Mouse (Mus musculus) common myeloid progenitor, adult 5-6 weeks (primary cell): Measurements from ENCODE around the gene Bscl2. TPM values are rescaled to one million over a fixed set of nuclear protein-coding genes. Genes with fewer than 3 reads are reported as not detected.
"Not testable (repeated sequence)": the region's sequence is repeated elsewhere in the genome, so short reads cannot be mapped to it uniquely, and the experiment has no call there.

Source experiments
- ATAC-seq: replicated peaks from 2 replicates; pipeline ENCODE4 v1.8.0; 2016; ENCODE audit warnings: low read depth, mild to moderate bottlenecking, moderate TSS enrichment, inconsistent platforms; ENCODE audit not compliant: poor library complexity, severe bottlenecking
- total RNA-seq: library from RNA; stranded (forward); fragments of 200-1000, 187-1606 nt; gene quantifications from 2 replicates; pipeline ENCODE4 v1.2.3, GENCODE M21; 2017

The Bscl2 gene
- total RNA-seq, 1 experiment from 2014 or later, result 34.5 TPM

DNA sequence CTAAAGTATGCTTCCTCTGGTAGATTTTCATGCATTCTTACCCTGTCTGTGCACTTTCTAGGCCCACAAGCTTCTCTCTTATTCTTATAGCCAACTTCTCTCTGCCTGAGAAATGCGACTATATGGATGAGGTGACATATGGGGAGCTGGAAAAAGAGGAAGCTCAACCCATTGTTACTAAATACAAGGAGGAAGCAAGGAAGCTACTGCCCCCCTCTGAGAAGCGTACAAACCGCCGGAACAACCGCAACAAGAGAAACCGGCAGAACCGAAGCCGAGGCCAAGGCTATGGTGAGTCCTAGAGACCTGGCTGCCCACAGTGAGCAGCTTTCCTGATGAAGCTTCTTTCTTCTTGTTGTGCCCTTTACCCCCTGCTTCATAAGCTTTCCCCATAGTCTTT lies 7.6 kb upstream of the Bscl2 start, which contains the start of gene AC129217.1:
Gene AC129217.1, plus strand, starts transcription at position 114 of the 400 bp plus-strand sequence.
- ATAC-seq, result peak; percentile 91

DNA sequence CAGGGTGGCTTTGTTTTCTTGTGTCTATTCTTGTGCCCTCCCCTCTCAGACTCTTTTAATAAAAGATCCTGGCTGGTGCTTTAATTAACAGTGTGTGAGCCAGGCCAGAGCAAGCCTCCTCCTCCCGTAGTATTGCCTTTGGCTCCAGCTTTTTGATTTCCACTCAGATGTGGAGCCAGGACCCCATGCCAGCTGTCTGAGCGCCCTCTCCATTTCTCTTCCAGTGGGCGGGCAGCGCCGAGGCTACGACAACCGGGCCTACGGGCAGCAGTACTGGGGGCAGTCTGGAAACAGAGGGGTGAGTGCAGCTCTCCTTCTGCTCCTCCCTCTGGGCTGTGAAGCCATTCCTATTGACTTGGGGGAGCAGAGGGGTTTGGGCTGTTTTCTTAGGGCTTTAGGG lies 6.6 kb upstream of the Bscl2 start:
- ATAC-seq, result no peak

DNA sequence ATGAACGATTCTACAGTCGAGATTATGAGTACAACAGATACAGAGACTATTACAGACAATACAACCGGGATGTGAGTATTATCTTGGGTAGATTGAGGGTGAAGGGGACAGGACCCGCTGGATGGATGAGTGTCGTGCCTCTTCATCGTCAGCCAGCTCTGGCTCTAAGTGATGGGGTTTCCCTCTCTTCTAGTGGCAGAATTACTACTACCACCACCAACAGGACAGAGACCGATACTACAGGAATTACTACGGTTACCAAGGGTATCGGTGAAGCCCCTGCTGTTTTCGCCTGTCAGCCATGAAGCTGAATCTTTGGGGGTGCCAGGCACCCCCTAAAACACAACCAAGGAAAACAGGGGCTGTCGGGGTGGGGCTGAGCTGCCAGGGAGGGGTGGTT lies 6.0 kb upstream of the Bscl2 start:
- no peak for ATAC-seq

DNA sequence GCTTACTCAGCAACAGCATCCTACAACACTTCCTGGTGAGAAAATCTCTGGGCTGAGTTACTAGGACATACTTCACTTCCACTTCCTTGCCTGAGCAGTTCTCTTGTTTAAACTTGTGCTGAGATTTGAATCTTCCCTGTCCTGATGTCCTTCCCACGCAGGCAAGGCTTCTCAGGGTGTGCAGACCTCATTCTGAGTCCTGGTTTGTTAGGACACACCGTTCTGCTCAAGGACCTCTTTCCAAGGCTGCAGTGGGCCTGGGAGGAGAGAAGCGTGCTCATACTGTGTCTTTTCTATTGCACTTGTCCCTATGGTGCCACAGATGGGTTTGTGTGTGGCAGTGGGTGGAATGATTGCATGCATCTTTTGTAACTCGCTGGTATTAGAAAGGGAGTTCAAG lies 4.3 kb upstream of the Bscl2 start:
- ATAC-seq, result no peak

DNA sequence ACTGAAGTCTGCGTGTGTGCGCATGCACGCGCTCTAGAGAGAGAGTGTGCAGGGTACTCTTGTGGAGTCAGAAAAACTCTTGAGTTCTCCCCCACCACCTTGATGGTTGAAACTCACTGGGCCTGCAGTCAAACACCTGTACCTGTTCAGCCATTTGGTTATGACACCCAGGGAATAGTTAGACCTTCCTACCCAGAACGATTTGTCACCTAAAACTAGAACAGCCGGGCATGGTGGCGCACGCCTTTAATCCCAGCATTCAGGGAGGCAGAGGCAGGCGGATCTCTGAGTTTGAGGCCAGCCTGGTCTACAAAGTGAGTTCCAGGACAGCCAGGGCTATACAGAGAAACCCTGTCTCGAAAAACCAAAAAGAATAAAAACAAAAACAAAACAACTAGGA lies 940 bp upstream of the Bscl2 start:
- ATAC-seq, result not testable (repeated sequence)

DNA sequence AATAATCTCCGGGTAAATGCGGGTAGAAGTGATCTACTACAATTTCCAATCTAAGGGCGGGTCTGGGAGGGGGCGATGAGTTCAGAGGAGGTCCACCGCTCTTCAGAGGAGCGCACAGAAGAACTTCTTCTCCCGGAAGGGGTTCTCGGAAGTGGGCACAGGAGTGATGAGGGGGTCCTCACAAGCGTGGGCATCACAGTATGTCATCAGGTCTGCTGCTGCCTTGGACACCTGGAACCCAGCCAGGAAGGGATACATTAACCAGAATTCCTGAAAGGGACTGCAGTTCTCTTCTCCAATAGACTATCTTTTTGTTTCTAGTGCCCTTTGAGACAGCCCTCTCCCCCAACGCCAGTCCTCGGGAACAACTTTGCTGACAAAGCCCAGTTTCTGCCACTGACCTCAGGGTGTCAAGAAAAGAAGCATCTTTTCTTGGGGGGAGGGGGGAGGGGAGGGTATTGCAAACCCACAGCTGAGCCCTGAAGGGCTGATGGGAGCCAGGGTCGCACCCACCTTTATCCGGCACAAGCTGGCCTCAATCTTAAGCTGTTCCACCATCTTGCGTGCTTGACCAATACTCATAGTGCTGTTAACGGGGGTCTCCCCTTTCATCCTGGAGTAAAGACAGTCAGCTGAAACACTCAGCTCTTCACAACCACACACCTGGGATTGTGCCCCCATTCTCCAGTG lies 919 bp downstream of the Bscl2 start:
- ATAC-seq, result no peak

DNA sequence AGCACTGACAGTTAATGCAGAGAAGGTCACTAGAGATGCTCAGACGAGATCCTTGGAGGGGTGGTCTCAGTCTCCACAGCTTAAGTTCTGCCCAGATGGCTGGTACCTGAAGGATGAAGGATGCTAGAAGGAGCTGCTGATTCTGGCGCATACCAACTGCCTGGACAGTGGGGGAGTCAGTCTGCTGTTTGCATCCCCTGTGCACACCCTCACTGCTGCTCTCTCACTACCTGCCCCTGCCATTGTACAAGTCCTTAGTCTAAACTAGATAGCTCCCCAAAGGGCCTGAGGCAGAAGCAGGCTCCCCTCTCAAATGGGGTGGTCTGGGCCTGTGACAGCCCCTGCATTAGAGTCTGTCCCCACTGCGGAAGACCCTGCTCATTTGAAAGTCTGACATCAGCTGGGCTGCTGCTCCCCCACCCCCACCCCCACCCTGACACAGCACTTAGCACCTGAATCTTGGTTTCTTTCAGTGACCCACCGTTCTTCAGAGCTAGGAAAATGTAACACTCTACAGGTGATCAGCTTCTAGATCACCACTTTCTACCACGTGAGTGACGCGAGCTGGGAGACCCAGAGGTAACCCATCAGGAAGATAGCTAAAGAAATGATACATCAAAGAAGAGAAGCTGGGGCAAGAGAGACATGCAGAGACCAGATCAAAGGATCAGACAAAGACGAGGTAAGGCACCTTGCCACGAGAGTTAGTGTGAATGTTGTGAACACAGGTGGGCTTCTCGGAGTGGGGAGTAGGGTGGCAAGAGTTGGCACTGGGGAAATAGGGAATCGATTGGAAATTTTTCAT lies 2.0 kb downstream of the Bscl2 start, which contains the start of gene Gng3:
Gene Gng3, minus strand, starts transcription at position 92 of the 805 bp plus-strand sequence.
- ATAC-seq, result no peak

DNA sequence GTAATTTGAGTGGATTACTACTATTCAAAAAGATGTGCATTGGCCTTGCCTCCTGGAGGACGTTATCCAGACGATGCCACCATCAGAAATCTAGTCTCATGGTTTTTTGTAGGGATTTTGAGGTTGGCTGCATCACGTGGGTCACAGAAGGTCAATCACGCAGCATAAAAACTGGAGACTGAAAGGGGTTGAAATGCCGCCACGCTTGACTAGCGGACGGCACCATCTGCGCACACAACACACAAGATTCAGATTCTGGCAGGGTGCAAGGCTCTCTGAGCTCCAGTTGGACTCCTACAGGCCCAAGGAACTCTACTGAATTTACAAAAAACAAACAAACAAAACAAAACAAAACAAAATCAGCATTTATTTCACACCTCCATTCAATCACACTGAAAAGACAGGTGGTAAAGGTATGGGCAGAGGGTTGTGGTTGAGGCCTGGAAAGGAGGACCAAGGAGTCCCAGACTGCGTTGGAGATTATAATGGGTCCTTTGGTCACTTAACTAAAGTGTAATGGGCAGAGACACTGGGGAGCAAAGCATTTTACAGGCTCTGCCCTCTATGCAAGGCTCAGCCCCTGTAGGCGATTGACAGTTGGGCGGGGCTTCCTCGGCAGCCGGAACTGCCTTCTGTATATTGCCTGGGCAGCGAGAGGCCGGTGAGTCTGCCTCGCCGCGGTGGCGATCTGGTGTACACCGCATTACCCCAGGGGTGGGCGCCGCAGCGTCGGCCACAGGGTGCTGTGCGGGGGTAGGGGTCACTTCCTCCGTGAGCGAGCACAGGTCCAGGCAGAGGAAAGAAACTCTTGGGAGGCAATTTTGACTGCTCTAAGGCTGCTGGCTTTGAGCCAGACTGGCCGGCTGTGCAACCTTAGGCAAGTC lies 2.9 kb downstream of the Bscl2 start:
- peak; percentile 66 for ATAC-seq

DNA sequence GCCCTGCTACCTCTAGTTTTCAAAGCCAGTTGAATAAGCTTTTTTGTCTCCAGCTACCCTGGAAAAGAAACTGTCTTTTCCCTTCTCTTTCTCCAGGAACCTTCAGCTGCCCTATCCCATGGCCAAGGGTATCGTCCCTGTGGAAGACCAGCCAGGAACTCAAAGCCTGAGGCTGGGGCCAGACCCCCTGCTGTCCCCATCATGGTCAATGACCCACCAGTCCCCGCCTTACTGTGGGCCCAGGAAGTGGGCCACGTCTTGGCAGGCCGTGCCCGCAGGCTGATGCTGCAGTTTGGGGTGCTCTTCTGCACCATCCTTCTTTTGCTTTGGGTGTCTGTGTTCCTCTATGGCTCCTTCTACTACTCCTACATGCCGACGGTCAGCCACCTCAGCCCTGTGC lies 3.7 kb downstream of the Bscl2 start:
- no peak for ATAC-seq

DNA sequence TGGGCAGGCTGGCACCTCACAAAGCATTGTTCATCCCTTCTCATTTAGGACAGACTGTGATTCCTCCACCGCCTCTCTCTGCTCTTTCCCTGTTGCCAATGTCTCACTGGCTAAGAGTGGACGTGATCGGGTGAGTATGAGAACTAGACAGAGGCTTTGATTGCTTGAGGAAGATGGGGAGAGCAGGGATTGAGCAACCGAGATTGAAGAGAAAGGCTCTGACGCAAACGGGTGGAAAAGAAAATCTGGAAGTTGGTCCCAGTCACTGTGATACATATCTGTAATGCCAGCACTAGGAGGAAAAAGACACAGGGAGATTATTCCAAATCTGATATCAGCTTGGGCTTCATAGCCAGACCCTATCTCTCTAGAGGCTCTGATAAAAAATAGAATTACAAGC lies 5.7 kb downstream of the Bscl2 start:
- ATAC-seq, result no peak

DNA sequence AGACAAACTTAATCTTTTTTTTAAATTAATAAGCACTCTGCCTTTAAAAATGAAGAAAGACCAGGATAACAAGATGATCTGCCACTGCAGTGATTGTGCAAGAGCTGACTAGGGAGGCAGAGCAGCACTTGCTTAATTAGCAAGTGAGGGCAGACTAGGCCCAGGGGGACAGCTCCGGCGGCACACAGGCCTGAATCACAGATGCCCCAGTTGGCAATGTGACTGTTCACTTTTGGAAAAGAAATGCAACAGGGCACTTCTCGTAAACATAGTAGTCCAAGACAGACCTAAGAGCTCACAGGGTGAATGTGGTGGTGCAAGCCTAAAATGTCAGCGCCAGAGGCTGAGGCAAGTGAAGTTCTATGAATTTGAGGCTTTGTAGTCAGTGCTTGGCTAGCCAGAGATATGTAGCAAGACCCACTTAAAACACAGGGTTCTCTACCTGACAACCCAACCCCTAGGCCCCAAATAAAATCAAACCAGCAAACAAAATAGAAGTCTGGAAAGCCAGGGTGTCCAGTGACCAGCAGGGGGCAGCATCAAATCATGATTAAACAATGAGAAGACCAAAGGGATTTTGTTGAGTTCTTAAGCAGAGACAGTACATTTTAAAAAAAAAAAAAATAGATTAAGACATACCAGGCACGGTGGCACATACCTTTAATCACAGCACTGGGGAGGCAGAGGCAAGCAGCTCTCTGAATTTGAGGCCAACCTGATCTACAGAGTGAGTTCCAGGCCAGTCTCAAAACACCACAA lies 7.3 kb downstream of the Bscl2 start:
- ATAC-seq, result peak; percentile 45; the same call in 1 of the 2 replicates

DNA sequence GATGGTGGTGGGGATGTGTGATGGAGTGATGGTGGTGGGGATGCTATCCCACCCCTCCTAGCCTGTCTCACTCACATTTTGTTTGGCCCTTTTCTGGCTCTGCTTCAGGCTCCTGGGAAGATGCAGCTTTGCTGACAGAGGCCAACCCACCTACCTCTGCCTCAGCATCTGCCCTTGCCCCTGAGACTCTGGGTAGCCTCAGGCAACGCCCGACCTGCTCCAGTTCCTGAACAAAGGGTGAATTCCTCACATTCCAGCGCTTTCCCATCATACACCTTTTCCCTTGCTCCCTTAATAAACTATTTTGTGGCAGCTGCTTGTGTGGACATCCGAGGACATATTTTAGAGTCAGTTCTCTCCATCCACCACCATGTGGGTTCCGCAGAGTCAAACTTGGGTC lies 11.1 kb downstream of the Bscl2 start:
- ATAC-seq, result no peak

DNA sequence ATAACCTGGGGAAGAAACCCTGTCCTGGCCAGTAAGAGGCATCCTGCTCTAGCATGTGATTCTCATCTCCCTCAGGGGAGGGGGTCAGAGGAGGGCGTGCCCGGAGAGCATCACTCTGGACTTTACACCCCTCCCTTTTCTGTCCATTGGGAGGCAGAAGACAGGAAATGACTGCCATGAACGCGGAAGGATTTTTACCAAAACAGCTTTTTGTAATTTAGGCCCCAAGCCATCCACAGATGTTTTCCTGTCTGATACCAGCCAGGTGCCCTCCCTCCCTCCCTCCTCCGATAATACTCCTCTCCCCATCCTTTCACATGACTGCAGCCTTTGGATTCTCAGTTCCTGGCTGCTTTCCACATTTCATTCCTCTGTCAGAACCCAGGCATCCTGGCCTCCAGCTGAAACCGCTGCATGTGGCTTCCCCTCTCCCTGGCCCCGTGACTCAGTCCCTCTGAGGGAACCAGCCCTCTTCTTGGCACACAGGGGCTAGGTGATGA lies 13.2 kb downstream of the Bscl2 start, which contains the start of gene Lrrn4cl:
Gene Lrrn4cl, plus strand, starts transcription at position 367 of the 500 bp plus-strand sequence.
- ATAC-seq, result no peak

DNA sequence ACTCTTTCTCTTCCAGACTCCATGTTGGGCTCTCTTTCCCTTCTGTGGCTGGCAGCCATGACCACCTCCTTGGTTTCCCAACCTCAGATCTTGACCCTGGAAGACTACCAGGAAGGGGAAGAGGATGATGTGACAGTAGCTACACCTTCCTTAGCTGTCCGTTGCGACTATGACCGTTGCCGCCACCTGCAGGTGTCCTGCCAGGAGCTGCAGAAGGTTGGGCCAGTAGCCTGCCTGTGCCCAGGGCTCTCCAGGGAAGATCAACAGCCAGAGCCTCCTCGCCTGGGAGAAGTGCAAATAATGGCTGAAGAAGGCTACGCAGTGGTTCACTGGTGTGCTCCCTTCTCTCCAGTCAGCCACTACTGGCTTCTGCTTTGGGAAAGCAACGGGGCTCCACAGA lies 14.4 kb downstream of the Bscl2 start:
- ATAC-seq, result no peak

DNA sequence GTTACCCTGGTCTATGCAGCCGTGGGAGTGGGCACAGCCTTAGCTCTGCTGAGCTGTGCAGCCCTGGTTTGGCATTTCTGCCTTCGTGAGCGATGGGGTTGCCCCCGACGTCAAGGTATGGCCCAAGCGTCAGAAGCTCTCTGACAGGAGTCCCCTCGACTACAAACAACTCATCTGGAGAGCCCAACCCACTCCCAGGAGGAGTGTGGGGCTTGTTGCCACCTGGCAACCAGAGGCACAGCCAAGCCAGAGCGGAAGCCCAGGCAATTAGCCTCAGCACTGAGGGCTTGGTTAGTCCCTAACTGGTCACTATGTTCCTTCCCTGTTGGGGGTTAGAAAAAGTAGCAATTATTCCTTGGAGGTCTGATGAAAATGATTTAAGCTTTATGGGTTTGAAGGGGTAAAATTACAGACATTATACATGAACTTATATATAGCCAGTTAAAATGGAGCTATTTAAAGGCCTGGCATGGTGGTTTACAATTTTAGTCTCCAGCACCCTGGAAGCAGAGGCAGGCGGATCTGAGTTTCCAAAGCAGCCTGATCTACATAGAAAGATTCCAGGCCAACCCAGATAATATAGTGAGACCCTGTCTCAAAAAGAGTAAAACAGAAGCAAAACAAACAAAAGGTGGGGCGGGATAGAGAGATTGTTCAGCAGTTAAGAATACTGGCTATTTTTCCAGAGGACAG lies 15.1 kb downstream of the Bscl2 start:
- ATAC-seq, result no peak

DNA sequence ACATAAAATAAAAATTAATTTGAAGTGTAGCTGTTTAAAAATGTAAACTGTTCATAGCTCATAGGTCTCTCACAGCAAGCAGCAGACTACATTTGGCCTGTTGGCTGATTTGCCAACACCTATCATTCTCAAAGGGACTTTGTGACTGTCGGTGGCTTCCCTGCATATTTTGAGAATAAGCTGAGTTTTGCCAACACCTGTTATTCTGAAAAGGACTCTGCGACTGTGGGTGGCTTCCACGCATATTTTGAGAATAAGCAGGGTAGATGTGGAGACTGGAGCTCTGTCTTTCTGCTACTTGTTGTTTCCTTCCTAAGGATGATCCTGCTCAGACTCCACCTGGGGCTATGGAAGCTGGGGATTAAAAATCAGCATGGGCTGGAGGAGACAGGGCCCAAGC lies 15.8 kb downstream of the Bscl2 start:
- ATAC-seq, result no peak

DNA sequence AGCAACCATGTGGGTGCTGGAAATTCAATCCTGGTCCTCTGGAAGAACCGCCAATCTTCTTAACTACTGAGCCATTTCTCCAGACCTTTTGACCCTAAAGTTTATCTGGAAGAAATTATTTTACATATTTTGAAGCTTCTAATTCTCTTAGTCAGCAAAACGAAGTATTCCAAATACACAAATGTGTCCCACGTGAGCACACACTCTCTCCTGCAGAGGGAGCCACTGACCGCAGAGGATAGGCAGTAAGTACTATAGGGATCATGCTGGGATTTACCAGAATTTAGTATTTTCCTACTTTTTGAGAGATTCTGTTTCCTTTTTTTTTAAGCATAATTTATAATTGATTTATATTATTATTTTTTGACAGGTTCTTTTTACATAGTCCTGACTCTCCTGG lies 20.4 kb downstream of the Bscl2 start:
- peak; percentile 84 for ATAC-seq

DNA sequence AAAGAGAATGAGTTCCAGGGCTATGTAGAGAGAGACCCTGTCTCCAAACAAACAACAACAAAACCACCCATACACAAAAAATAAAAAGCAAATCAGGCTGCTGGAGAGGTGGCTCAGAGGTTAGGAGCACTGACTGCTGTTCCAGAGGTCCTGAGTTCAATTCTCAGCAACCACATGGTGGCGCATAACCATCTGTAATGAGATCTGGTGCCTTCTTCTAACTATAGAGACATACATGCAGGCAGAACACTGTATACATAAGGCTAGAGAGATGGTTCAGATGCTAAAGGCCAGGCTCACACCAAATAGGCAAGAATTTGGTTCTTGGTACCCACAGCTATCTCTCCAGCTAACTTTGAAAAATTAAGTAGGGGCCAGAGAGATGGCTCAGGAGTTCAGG lies 21.8 kb downstream of the Bscl2 start:
- ATAC-seq, result no peak

DNA sequence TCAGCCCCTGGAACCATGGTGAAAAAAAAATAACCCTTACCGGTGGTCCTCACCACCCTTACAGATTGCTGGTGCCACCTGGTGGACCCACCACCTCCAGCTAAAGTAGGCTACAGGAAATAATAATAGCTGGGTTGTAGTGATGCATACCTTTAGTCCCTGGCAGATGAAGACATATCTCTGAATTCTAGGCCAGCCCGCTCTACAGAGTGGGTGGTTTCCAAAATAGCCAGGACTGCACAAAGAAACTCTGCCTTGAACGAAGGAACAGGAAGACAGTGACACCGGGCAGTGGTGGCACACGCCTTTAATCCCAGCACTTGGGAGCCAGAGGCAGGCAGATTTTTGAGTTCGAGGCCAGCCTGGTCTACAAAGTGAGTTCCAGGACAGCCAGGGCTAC lies 27.0 kb downstream of the Bscl2 start:
- ATAC-seq, result no peak
